Mouse (Mus musculus): ENCODE measurements around the gene Serpina16.

DNA sequence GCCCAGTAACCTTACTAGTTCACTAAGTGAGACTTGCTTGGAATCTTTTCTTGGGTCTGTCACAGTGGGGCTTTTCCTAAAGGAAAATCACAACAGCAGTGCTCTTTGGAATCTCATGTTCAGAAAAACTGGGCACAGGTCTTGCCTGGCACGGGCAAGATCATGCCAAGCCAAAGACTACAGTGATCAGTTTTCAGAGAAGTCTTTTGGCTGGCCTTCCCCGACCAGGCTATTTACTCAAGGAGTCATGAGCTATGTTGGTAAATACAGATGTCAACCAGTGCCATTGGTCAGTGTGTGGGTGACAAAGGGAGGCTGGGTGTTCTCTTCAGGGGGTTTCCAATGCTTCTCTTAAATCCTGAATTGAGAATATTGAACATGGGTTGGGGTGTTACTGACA is 16.8 kb downstream of the Serpina16 start:
- TF ChIP-seq CTCF (IDR thresholded peaks at IDR 0.05; ENCODE audit: low read depth), result no peak
- TF ChIP-seq EP300 (IDR thresholded peaks at IDR 0.05; ENCODE audit: low read depth), result no peak
